Mouse (Mus musculus) frontal cortex, postnatal 36 days (tissue): ENCODE measurements at regions not wholly inside any gene's neighbourhood (a gene's known extent, or its start where the extent isn't known, plus 50 kb on each side); places are given as distances from the start of the nearest gene placed in this dataset.

ENCODE experiments used
- DNase-seq, 2 experiments: peaks; one replicate each; pipeline ENCODE4 v3.0.0; 2022; ENCODE audit warnings: low spot score in 2 of 2

DNA sequence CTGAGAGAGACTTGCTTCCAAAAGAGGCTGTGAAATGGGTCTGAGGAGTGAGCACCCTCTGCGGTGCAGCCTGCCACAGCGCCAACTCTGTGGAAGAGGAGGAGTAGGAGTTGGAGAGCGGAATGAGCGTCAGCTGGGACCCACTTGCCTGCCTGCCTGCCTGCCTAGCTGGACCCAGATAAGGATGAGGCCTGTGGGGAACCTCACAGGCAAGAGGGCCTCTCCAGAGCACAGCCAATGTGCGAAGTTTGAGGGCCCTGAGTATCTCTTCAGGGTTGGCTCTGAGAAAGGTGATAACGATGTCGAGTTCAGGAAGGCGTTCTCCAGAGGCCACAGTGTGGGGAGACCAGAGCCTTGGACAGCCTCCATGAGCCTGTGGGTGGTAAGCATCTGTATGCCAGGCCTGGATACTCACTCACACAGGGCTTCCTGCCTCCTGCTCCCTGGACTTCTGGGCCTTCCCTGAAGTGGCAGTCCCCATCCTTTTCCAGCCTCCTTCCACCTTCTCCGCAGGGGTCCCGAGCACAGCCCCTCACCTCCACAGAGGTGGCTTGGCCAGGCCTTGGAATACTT is 326.9 kb upstream of the Dio3 start:
- DNase-seq: no peak

- no peak for DNase-seq
Measured at GRCm38 (mm10) chr12:109952933-109953332, 325.9 kb upstream of the Dio3 start.

- no peak for DNase-seq
Measured at GRCm38 (mm10) chr12:109957305-109957704, 321.6 kb upstream of the Dio3 start.

DNA sequence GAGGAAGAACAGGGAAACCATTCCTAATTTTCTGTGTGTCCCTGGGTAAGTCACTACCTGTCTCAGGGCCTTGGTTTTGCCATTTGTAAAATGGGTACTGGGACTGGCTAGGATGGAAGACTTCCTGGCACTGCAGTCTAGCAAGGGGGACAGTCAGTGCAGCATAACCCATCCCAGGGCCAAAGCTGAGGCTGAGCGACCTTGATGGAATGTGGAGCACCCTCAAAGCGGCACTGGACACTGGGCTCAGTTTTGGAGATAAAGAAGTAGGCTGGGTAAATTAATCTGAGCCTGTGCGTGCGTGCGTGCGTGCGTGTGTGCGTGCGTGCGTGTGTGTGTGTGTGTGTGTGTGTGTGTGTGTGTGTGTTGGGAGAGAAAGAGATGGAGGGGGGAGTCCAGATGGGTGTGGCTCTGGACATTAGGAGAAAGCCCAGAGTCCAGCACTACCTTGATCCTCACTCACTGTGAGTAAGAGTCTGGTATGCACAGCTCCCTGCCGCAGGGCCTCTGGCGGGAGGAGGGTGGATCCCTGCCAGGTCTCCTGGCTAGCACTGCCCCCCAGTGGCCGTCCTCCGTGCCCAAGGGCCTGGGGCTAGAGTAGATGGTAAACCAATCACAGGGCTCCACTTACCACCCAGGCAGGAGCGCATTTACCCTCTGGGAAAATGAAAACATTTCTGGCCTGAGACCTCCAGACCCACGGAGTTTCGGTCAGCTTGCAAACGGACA is 320.3 kb upstream of the Dio3 start:
- peak; percentile 51 to 56 for DNase-seq

DNA sequence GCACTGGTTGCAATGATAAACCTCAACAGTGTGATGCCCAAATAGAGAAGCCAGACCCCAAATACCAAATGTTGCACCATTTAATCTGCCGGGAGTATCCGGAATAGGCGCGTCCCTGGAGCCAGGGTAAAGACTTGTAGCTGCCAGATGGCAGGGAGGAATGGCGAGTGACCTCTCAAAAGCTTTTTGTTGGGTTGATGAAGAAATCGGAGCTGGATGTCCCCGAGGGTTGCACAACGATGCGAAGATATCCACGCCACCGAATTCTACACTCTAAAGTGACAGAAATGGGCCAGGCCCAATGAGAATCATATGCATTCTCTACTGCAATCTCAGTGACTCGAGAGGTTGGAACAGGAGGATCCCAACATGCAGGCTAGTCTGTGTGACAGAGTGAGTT is 312.1 kb upstream of the Dio3 start:
- DNase-seq: no peak

DNA sequence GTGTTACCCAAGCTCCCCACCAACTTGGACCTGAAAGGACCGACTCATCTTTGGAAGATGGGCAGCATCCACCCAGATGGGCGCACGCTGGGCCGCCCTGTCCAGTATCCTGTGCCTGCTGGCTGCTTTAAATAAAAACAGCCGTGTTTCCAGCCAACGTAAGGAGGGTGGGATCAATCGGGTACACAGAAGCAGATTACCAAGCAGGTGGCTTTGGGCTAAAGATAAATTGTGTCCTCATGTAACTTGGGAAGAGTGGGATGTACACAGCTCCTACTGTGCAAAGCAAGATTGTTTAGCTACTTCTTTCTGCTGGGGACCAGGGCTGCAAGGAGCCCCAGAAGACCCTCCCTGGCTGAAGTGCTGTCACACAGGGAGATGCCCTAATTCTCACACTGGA is 310.6 kb upstream of the Dio3 start:
- peak in 1 of 2 experiments; percentile 24 for DNase-seq

DNA sequence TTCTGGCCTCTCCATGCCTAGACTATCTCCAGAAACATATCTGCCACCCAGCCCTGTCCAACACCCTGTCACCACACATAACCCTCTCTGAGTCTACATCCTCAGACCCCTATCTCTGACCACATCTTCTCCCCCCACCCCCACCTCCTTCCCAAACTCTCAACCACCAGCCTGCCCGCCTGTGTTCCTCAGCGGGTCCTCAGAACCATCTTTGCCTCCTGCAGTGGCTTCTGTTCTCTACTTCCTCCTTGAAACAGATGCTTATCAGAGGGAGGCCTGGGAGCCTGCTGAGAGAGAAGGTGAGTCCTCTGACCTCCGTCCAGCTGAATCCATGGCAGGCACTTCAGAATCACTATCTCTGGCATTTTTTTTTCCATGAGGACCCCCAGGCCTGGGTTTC is 307.4 kb upstream of the Dio3 start:
- no peak for DNase-seq

DNA sequence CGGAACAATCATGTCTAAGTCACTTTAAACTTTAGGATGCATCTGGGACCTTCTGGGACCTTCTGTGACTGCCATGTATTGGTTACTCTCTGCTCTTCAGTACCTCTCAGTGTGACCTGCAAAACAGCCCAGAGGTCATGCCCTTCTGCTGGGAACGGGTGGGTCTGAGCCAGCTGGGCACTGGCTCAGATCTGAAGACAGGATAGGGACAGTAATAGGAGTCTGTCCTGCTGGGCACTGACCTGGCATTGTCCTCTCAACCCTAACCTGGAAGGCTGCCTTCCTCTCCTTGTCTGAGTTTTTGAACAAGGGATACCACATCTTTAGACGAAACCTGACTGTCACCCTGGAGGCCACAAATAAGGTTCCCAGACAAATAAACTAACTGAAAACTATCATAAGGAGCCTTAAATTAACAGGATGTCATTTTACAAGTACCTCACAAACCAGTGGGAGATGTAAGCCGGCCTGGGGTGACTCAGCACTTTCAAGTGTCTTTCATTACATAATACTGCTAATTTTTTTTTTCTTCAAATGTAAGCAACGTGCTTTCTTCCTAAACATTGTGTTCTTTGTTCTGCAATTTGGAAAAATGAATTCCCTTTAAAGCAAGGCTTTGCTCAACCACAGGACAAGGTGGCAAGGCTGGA is 306.4 kb upstream of the Dio3 start:
- peak; percentile 20 to 31 for DNase-seq

- DNase-seq: no peak
Measured at GRCm38 (mm10) chr12:109973598-109973997, 305.3 kb upstream of the Dio3 start.

DNA sequence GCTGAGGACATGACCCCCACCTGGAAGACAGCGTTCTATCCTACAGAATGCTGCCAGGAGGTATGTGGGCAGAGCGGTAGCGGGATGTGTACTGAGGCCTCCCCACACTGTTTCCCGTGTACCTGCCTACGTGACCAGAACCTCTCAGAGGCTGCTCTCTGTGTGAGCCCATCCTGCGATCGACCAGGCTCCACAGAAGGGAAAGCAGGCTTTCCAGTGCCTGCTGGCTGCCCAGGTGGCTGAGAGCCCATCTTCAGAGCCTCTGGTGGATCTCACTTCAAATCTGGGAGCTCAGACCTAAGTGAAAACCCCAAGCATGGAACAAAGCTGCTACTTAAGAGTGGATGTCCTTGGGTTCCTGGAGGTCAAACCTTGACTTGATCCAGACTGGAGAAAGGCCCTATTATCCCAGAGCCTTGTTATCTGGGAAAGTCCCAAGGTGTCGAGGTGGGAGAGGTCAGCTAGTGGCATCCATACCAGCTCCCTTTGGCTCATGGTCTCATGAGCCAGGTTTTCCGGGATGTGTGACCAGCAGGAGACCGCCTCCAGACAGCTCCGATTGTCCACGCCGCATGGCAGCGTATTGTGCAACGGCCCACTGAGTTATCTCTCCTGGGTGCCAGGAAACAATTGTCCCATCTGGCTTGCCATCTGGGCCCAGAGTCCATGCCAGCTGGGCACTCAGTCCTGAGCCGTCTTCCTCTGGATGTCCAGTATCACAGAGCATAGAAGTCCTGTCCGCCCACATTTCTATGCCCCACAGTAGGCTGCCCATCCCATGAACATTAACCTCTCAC is 303.5 kb upstream of the Dio3 start:
- DNase-seq: peak; percentile 37 to 58

- DNase-seq: no peak
Measured at GRCm38 (mm10) chr12:109984651-109985050, 294.2 kb upstream of the Dio3 start.

- no peak for DNase-seq
Measured at GRCm38 (mm10) chr12:109993410-109993809, 285.5 kb upstream of the Dio3 start.

DNA sequence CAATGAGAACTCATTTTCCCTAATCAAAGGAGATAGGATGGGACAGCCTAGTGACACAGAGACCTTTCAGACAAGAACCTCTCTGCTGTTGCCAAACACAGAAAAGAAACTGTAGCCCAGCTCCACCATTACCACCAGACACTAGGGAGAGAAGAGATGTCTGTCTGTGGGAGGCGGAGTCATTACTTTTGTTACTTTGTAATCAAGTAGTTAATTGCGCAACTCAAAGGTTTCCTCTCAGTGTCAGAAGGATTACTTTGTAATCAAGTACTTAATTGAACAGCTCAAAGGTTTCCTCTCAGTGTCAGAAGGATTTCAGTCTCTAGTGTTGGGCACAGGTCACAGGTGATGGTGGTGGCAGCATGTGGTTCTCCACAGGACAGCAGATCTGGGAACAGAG is 276.2 kb upstream of the Dio3 start:
- no peak for DNase-seq

GRCm38 (mm10) chr12:110009136-110009535 is 269.7 kb upstream of the Dio3 start:
- DNase-seq: no peak

DNA sequence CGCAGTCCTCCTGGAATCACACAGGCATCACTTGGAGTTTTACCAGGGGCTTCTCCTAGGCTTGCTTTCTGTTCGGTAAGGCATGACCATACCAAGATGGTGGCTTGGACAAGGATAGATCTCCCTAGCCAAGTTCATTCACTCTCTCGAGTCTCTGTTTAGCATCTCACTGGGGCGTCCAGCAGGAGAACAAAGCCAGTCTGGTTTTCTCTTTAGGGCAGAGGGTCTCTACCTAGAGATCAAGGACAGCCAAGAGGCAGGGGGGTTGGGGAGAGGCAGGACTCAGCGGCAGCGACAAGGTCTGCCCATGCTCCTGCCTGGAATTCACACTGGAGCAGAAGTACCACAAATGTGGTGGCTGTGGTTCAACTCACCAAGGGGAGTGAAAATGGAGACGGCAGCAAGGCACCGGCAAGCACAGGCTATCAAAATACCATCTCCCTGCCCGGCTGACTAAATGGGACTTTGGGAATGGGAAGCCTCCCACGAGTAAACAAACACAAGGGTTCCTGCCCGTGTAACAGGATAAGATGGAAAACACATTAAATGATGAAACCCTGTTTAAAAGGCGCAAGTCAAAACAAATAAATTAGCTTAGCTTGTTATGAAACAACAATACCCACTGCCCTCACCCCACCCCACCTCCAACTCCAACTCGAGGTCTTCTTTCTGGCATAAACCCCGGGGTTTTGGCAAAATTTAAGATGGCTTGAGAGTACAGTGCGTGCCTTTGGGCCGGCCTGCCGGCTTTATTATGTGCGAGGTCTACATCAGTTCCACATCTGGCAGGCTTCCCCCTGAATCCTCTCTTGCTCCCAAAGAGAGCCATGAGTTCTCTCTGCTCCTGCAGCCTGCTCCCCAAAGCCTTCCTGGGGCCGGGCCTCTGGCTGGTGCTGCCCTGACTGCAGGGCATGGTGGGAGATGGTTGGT is 258.1 kb upstream of the Dio3 start:
- DNase-seq: no peak

DNA sequence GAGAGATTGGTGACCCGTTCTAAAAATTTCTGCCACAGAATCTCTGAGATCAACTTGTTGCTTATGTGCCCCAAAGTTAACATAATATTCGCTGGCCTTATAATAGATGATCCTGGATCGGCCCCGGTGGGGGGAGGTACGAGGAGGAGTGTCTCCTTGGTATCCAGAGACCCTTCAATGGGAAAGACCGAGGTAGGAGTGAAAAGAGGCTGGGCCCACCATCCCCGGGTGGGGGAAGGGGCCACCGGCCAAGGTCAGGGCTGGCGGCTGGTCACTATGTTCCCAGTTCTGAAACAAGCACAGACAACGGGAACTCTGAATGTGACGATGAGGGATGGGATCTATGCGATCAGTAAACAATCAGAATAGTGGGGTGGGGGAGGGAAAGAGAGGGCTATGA is 257.2 kb upstream of the Dio3 start:
- no peak for DNase-seq

- DNase-seq: no peak
Measured at GRCm38 (mm10) chr12:110022631-110023030, 256.2 kb upstream of the Dio3 start.

DNA sequence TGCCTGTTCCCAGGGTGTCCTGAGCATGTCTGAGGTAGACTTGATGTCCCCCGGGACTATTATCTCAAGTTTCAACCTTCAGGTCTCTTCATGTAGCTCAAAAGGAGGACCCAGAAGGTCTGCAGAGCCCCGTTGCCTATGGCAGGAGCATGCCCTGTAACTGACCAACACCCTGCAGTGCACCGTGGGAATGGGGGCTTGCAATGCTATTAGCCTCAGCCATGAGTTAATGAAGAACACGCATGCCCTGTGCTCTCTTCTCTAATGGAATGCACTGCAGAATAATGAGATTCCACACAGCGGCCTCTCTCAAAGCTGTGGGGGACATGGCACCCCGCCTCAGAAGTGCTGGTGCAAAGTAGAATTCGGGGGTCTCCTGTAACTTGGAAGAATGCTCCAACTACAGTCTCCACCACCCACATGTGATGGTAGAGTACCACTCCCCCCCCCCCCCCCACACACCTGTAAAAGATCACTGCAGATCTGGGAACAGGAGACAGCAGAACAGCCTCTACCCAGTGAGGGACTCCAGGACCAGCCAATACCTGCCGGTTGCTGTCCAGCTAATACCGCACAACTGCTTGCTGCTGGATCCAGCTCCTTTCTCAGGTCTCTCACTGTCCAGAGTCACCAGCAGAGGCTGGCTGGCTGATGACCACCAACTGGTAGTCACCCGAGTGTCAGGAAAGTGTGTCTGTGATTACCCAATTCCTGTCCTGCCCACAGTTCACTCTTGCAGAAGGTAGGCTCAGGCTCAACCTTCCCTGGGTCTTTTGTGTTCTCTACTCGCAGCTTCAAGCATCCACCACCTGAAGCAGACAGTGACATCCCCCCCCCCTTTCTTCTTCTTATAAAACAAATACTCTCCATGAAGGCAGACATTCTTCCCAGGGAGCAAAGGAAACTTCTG is 255.4 kb upstream of the Dio3 start:
- DNase-seq: no peak

- DNase-seq: no peak
Measured at GRCm38 (mm10) chr12:110024295-110024694, 254.6 kb upstream of the Dio3 start.

DNA sequence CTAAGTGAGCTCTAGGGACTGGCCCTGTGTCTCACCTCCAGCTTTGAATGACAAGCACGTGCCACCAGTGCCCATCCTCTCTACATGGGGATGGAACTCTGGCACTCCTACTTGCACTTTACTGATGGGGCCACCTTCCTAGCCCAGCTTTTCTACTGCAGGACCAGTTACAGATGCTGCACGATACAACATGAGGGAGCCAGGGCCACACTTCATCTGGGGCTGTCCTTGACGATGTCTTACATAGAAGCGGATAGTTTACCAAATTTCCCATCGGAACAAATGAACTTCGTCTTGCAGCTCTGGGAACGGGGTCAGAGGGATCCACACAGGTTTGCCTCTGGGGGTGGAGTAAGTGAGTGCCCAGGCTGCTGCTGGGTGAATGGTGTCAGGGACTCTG is 253.7 kb upstream of the Dio3 start:
- no peak for DNase-seq
